Mouse (Mus musculus): ENCODE data around the gene Abcb9.

Gene Abcb9

GRCm38 (mm10) chr5:124031068-124031955 lies 64.3 kb downstream of the Abcb9 start:
- DNase-seq (ENCODE audit: low spot score) = peak; percentile 40

GRCm38 (mm10) chr5:124030386-124031067 lies 65.1 kb downstream of the Abcb9 start:
- peak; percentile 59 for DNase-seq (ENCODE audit: low spot score)

GRCm38 (mm10) chr5:124029220-124030035 lies 66.2 kb downstream of the Abcb9 start:
- peak; percentile 66 for DNase-seq (ENCODE audit: low spot score)

- DNase-seq (ENCODE audit: low spot score) = peak; percentile 75
Measured at GRCm38 (mm10) chr5:124028680-124029079, 66.9 kb downstream of the Abcb9 start.

- DNase-seq (ENCODE audit: low spot score) = peak; percentile 54
Measured at GRCm38 (mm10) chr5:124027702-124028470, 67.7 kb downstream of the Abcb9 start.

GRCm38 (mm10) chr5:124026568-124026967 lies 69.0 kb downstream of the Abcb9 start:
- DNase-seq (ENCODE audit: low spot score) = peak; percentile 33

GRCm38 (mm10) chr5:124025587-124026441 lies 69.8 kb downstream of the Abcb9 start:
- DNase-seq (ENCODE audit: low spot score) = peak; percentile 23

GRCm38 (mm10) chr5:124025146-124025545 lies 70.5 kb downstream of the Abcb9 start:
- peak; percentile 36 for DNase-seq (ENCODE audit: low spot score)

GRCm38 (mm10) chr5:124024677-124025076 lies 70.9 kb downstream of the Abcb9 start:
- DNase-seq (ENCODE audit: low spot score) = no peak

GRCm38 (mm10) chr5:124022365-124022764 lies 73.2 kb downstream of the Abcb9 start:
- DNase-seq (ENCODE audit: low spot score) = peak; percentile 60

GRCm38 (mm10) chr5:124021701-124022100 lies 73.9 kb downstream of the Abcb9 start:
- peak; percentile 38 for DNase-seq (ENCODE audit: low spot score)

GRCm38 (mm10) chr5:124021148-124021547 lies 74.5 kb downstream of the Abcb9 start:
- DNase-seq (ENCODE audit: low spot score) = peak; percentile 40

- DNase-seq (ENCODE audit: low spot score) = peak; percentile 65
Measured at GRCm38 (mm10) chr5:124019348-124020216, 76.0 kb downstream of the Abcb9 start.

GRCm38 (mm10) chr5:124018651-124019050 lies 76.9 kb downstream of the Abcb9 start:
- DNase-seq (ENCODE audit: low spot score) = peak; percentile 33

- DNase-seq (ENCODE audit: low spot score) = peak; percentile 4
Measured at GRCm38 (mm10) chr5:124017941-124018340, 77.7 kb downstream of the Abcb9 start.

GRCm38 (mm10) chr5:124016291-124016821 lies 79.2 kb downstream of the Abcb9 start:
- DNase-seq (ENCODE audit: low spot score) = peak; percentile 26

GRCm38 (mm10) chr5:124015727-124016126 lies 79.9 kb downstream of the Abcb9 start:
- peak; percentile 18 for DNase-seq (ENCODE audit: low spot score)

- peak; percentile 9 for DNase-seq (ENCODE audit: low spot score)
Measured at GRCm38 (mm10) chr5:124014791-124015251, 80.8 kb downstream of the Abcb9 start.

- DNase-seq (ENCODE audit: low spot score) = peak; percentile 1
Measured at GRCm38 (mm10) chr5:124014180-124014579, 81.4 kb downstream of the Abcb9 start.

Measured in T-cell, adult 2 months (primary cell).